Mouse (Mus musculus) heart, postnatal 0 days (tissue): ENCODE data around the gene Fam210b. TPM values are rescaled to one million over a fixed set of nuclear protein-coding genes. Genes with fewer than 3 reads are reported as not detected.

ENCODE experiments used
- ATAC-seq: fragments of 200-750 bp; cut with Nextera tagmentation; 2 replicates; pipeline ENCODE4 v1.8.0; 2017; ENCODE audit warnings: low read depth, moderate number of reproducible peaks, moderate library complexity; ENCODE audit not compliant: insufficient read depth
- DNase-seq: peaks from one replicate; pipeline ENCODE4 v3.0.0-alpha.2; 2016; ENCODE audit warnings: low spot score
- H3K27ac ChIP-seq: fragments of 300-500 bp; sonication (generic); 2 replicates; pipeline ENCODE4 v1.5.1; 2014; ENCODE audit warnings: low read depth, mild to moderate bottlenecking
- H3K27me3 ChIP-seq: fragments of 300-500 bp; sonication (generic); 2 replicates; pipeline ENCODE4 v1.6.1; 2014; ENCODE audit warnings: low read length, mixed read lengths; ENCODE audit not compliant: control insufficient read depth, insufficient read depth
- H3K36me3 ChIP-seq: fragments of 300-500 bp; sonication (generic); replicated peaks from 2 replicates; pipeline ENCODE4 v1.6.1; 2014; ENCODE audit warnings: low read length, mixed read lengths; ENCODE audit not compliant: control insufficient read depth, insufficient read depth
- H3K4me1 ChIP-seq: fragments of 300-500 bp; sonication (generic); 2 replicates; pipeline ENCODE4 v1.6.1; 2014; ENCODE audit warnings: antibody characterized with exemption; ENCODE audit not compliant: control insufficient read depth, insufficient read depth
- H3K4me2 ChIP-seq: fragments of 300-500 bp; sonication (generic); 2 replicates; pipeline ENCODE4 v1.6.1; 2014; ENCODE audit warnings: low read depth, mild to moderate bottlenecking, low read length, moderate library complexity
- H3K4me3 ChIP-seq: fragments of 300-500 bp; sonication (generic); 2 replicates; pipeline ENCODE4 v1.5.1; 2014; ENCODE audit warnings: low read depth, low read length
- H3K9ac ChIP-seq: fragments of 300-500 bp; sonication (generic); replicated peaks from 2 replicates; pipeline ENCODE4 v1.6.1; 2014; ENCODE audit warnings: low read depth, low read length, mixed read lengths
- H3K9me3 ChIP-seq: fragments of 300-500 bp; sonication (generic); replicated peaks from 2 replicates; pipeline ENCODE4 v1.6.1; 2016; ENCODE audit warnings: low read length; ENCODE audit not compliant: control insufficient read depth
- CTCF ChIP-seq: IDR thresholded peaks from 2 replicates; pipeline ENCODE4 v1.5.1; 2016; ENCODE audit warnings: antibody characterized with exemption, control low read depth, low read depth
- EP300 ChIP-seq: IDR thresholded peaks from 2 replicates; pipeline ENCODE4 v1.6.1; 2016; ENCODE audit warnings: antibody characterized with exemption, low read depth
- WGBS: fragments of 180-500 bp; shearing (Covaris S2); extraction: QIAGEN DNeasy Blood & Tissue Kit; methylation state at CpG from one replicate; pipeline ENCODE4 v1.1.7; 2014; 5-methylcytosine and 5-hydroxymethylcytosine counted together
- polyA plus RNA-seq: library from polyadenylated mRNA; unstranded; fragments of >200 nt; fragmentation: Nextera tagmentation; extraction: Ambion mirVana; gene quantifications from 2 replicates; pipeline ENCODE4 v1.2.1, GENCODE M21; 2015
- total RNA-seq: library from RNA; depleted of rRNA; stranded (reverse); fragments of >200 nt; gene quantifications from 2 replicates; pipeline ENCODE4 v1.2.3, GENCODE M21; 2014; ENCODE audit warnings: low replicate concordance; rRNA removed

Gene Fam210b
- total RNA-seq (3.3 and 6.6 TPM in 2 replicates), polyA plus RNA-seq (9.4 and 10.0 TPM in 2 replicates)

- DNase-seq (peak; percentile 99), ATAC-seq (peak; percentile 98)
- H3K9me3 ChIP-seq: no peaks in the 10 kb centered on the region
- H3K4me2 ChIP-seq: peak within 1 kb of the TSS; percentile 95
- H3K36me3 ChIP-seq: no peaks in the 10 kb centered on the region
- H3K9ac ChIP-seq: peak within 1 kb of the TSS; percentile 62
- H3K4me1 ChIP-seq: peaks cover 18% of the 10 kb centered on the region; the same call in 1 of the 2 replicates
- WGBS: under 1% methylated on average over 35 of the region's 35 CpGs
- no peak for TF ChIP-seq CTCF
- no peak for TF ChIP-seq EP300
- H3K27ac ChIP-seq: peak within 1 kb of the TSS; percentile 68
- H3K4me3 ChIP-seq: peak within 1 kb of the TSS; percentile 76
- H3K27me3 ChIP-seq: no peaks in the 10 kb centered on the region
These were observed at the start of gene Fam210b for GRCm38 (mm10) chr2:172345258-172345738. Fam210b (plus strand) TSS chr2:172345565.

- no peak for TF ChIP-seq EP300
- no peak overlapping the region for H3K4me3 ChIP-seq
- no peak overlapping the region for H3K27ac ChIP-seq
- H3K27me3 ChIP-seq: no peaks in the 10 kb centered on the region
- H3K36me3 ChIP-seq: no peaks in the 10 kb centered on the region
- DNase-seq (no peak), ATAC-seq (no peak)
- no peak overlapping the region for H3K9ac ChIP-seq
- 23% methylated on average over 1 of the region's 1 CpGs for WGBS
- H3K4me1 ChIP-seq: no peaks in the 10 kb centered on the region
- no peaks in the 10 kb centered on the region for H3K9me3 ChIP-seq
- H3K4me2 ChIP-seq: no peak overlapping the region
These were observed 47.3 kb upstream of the Fam210b start for GRCm38 (mm10) chr2:172298083-172298482.

GRCm38 (mm10) chr2:172298542-172298941 is 46.8 kb upstream of the Fam210b start:
- Histone ChIP-seq H3K9me3 (no peaks in the 10 kb centered on the region), H3K36me3 (no peaks in the 10 kb centered on the region), H3K4me2 (no peak overlapping the region), H3K9ac (no peak overlapping the region), H3K27ac (no peak overlapping the region), H3K4me1 (no peaks in the 10 kb centered on the region), H3K27me3 (no peaks in the 10 kb centered on the region), H3K4me3 (no peak overlapping the region)
- DNase-seq (no peak), ATAC-seq (no peak)
- WGBS: 20% methylated on average over 1 of the region's 1 CpGs
- TF ChIP-seq CTCF (no peak), EP300 (no peak)

GRCm38 (mm10) chr2:172299126-172299921 is 46.0 kb upstream of the Fam210b start:
- H3K4me3 ChIP-seq: no peak overlapping the region
- WGBS: 22% methylated on average over 14 of the region's 14 CpGs
- ATAC-seq: no peak
- no peak overlapping the region for H3K27ac ChIP-seq
- H3K36me3 ChIP-seq: no peaks in the 10 kb centered on the region
- DNase-seq: no peak
- H3K4me2 ChIP-seq: no peak overlapping the region
- no peaks in the 10 kb centered on the region for H3K9me3 ChIP-seq
- H3K27me3 ChIP-seq: no peaks in the 10 kb centered on the region
- H3K9ac ChIP-seq: no peak overlapping the region
- H3K4me1 ChIP-seq: no peaks in the 10 kb centered on the region
- TF ChIP-seq CTCF: no peak
- TF ChIP-seq EP300: no peak

GRCm38 (mm10) chr2:172302396-172302795 is 43.0 kb upstream of the Fam210b start:
- Histone ChIP-seq H3K9me3 (no peaks in the 10 kb centered on the region), H3K9ac (no peak overlapping the region), H3K4me3 (no peak overlapping the region), H3K4me2 (no peak overlapping the region), H3K4me1 (no peaks in the 10 kb centered on the region), H3K27ac (no peak overlapping the region), H3K36me3 (no peaks in the 10 kb centered on the region), H3K27me3 (no peaks in the 10 kb centered on the region)
- no peak for ATAC-seq
- TF ChIP-seq CTCF (no peak), EP300 (no peak)
- 74% methylated on average over 5 of the region's 5 CpGs for WGBS
- DNase-seq: no peak
